Mouse (Mus musculus): ENCODE measurements around the gene Acot7.

DNA sequence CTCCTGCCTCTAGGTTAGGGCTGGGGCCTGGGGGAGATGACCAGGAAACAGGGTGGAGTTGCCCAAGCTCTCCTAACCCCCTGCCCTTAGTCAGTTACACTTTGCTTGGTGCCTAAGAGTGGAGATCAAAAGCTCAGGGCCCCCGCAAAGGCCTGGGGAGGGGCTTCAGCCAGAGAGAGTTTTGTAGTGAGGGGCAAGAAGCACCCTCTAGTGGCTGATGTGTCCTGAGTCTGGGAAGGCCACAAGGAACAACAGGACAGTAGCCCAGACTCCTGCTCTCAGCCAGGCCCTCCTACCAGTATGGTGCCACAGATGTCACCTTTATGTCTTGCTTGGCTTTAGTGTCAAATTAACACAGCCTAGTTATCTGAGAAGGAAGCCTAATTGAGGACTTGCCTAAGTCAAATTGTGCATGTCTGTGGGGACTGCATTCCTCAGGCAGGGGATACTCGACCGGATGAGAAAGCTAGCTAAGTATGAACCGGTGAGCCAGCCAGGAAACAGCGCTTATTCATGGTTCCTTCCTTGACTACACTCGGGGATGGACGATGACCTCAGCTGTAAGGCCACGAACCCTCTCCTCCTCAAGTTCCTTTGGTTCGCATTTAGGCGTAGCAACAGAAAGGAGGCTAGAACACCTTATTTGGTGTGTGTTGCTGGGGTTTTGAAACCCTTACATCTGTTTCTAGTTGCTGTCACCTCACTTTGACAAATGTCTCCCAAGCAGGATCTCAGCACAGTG lies 116.4 kb downstream of the Acot7 start:
- TF ChIP-seq CTCF (IDR thresholded peaks at IDR 0.05; ENCODE audit: borderline replicate concordance, extremely low read depth, insufficient read depth, insufficient read length) (peak; percentile 49; the same call in 1 of the 2 replicates), POLR2A (IDR thresholded peaks at IDR 0.05; ENCODE audit: borderline replicate concordance, extremely low read depth, insufficient read depth, insufficient read length, poor library complexity, severe bottlenecking) (no peak)
